Mouse (Mus musculus): Measurements from ENCODE around the gene Rapgef4.
A peak's percentile ranks its signal among the peaks of the same experiment; 100 is the strongest.

Gene Rapgef4

DNA sequence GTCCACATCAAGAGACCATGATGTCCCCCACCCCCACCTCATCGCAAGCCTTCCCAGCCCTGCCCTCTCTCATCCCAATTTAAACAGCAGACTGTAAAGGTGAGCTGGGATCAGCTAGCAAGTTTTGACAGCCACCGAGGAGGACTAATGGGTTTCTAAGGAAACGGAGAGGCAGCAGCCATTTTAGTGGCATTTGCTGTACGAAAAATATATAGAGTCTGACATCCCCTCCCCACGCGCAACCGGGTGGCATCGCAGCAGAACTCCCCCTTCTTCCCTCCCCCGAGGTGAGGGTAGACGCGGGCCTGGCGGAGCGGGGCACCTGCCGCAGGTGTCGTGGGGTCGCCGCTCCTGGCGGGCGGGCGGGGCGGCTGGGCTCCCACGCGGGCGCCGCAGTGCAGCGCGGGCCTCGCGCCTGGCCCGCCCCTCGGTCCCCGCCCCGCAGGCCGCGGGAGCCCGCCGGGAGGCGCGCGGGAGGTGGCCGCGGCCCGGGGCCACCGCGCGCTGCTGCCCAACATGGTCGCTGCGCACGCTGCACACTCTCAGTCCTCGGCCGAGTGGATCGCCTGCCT is at the start of gene Rapgef4:
TSS of gene Rapgef4 (plus strand) at position 470 of the 572 bp plus-strand sequence.
- DNase-seq (ENCODE audit: low spot score in 2 of 2): no peak

DNA sequence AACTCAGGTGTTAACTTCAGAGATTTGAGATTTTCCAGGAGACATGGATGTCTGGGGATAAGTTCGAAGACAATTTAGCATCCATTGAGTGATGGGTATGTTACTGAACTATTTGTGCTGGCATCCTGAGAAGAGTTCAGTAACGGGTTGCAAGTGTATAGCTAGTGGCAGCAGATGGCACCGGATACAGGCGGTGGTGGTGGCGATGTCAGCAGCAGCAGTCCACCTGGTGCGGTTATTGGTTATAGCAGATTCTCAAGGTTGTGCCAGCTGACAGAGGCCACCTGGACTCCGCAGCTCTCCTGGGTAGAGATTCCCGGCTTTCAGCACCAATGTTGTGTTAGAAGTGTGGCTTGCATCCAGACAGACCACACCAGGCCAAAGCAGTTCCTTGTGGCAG is 47.0 kb upstream of the Rapgef4 start:
- no peak for DNase-seq (ENCODE audit: low spot score in 2 of 2)

DNA sequence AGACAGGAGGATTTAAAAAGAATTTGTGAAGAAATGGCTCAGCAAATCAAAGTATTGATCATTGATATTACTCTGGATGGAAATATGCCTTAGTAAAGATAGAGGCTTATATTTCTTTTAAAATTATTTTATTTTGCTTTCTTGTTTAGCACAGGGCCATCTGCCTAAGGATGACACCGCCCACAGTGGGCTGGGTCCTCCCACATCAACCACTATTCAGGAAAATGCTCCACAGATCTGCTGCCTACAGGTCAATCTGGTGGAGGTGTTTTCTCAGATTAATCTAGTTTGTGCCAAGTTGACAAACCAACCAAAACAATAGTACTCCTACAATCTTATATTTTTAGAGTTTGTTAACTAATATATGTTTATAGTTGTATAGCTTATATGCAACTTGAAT is 44.3 kb upstream of the Rapgef4 start:
- DNase-seq (ENCODE audit: low spot score in 2 of 2): no peak

DNA sequence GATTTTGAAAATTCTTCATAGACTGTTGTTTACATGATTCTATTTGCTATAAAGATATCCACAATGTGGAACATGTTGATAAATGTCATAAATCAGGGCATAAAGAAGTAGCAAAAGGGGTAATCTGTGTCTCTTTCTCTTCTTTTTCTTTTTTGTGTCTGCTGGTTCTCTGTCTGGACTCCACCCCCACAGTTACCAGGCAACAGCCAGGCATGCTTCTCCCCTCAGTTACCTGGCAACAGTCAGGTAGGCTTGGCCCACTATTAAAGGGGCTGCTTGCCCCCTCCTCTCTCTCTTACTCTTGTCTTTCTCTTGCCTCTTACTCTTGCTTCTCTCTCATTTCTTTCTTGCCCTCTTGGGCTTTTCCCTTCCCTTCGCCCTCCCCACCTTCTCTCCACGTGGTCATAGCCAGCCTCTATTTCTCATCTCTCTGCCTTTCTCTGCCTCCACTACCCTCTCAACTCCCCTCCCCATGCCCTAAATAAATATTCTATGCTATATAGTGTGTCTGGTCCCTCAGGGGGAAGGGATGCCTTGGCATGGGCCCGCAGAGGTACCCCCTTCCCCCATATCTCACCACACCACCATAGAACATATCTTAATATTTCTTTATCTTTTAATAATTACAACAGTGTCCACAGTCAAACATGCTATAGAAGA is 43.3 kb upstream of the Rapgef4 start:
- DNase-seq (ENCODE audit: low spot score in 2 of 2): no peak

DNA sequence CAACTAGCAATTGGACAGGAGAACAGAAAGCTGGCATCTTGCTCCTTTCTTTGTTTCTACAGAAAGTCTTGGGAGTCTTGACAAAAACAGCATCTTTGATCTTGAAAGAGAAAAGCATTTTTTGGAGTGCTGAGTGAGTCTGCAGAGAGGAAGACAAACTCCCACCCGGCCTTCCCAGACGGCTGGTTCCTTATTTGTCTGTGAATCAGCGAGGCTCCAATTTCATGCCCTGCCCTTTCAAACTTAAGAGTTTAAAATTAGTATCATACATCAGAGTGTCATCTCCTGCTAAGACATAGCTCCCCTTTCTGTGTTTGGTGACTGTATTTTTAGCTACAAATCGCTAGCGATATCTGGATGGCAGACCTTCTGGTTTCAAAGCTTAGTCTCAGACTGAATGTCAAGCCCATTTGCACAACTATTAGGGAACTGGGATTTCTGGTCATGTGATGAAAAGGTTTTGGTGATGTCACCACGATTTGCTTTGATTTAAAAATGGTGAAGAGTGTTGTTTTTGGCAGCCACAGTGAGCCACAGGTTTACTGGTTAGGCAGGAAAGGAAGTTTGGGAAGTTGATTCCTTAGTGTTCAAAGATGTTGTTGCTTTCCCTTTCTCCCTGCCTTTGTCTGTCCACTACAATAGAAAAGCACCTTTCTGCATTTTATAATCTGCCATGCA is 42.2 kb upstream of the Rapgef4 start:
- no peak for DNase-seq (ENCODE audit: low spot score in 2 of 2)

DNA sequence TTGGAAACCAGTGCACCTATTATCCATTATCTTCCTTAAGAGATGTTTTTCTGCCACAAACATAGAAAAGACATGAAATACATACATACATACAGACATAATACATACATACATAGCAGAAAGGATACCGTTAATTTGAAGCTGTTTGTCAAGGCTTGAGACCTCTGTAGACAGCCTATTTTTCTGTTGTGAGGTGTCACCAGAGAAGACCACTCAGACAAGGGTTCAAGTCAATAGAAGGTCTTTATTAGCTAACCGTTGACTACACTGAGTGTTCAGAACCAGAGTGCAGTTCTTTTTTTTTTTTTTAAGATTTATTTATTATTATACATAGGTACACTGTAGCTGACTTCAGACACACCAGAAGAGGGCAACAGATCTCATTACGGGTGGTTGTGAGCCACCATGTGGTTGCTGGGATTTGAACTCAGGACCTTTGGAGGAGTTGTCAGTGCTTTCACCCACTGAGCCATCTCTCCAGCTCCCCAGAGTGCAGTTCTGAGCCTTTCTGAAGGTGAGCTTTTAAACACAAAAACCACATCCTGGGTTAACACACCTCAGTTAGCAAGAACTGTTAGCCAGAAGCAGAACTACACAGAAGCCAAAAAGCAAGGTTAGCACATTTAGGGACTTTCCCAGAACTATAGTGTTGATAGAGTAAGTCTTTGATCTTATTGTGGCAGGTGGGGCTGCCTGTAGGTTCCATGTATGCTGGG is 39.9 kb upstream of the Rapgef4 start:
- DNase-seq (ENCODE audit: low spot score in 2 of 2): no peak

DNA sequence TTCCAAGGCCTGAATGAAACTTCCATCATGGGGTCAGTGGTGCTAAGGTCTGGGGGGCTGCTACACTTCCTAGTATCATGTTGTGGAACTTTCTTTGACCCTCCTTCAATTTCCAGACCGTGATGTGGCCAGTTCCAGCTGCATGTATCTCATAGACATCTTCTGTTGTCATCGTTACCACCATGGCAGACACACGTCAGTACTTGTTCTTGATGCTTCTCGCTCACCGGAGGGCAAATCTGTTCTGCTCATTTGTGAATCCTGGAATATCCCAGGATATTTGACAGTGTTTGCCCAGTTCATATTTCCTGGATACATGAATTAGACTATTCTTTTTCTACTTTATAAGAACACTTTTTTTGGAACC is 39.3 kb upstream of the Rapgef4 start:
- DNase-seq (ENCODE audit: low spot score in 2 of 2): no peak

DNA sequence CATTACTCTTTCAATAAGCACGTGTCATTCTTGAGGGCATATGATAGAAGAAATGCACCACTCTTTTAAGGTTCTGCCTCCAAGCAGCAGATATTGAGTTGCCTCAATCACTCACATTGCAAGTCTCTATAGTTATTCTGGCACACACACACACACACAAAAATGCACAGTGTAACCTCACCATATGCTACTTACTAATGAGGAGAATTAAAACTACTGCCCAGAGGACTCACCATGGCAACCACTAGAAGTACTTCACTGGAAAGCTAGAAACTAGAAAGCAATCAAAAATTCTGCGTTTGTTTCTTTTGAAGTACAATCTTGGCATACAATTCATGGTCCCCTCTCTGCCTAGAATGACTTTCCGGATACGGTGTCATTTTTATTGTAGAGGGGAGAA is 29.8 kb upstream of the Rapgef4 start:
- DNase-seq (ENCODE audit: low spot score in 2 of 2): no peak

DNA sequence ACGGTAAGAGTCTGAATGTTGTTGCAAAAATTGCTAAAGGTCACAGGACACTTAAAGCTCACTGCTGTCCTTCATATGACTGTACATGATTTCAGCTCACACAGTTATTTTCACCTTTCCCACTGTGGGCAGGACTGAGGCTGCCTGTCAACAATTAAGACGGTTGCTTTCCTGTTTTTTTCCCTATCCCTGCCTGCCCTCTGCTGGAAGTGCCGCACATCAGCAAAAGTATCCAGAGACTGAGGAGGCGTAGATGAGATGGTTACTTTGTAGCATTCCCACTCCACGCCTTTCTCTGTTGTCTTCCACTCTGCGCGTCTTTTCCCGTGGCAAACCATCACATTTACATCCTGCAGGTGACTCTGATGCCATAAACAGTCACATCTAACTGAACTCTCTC is 25.4 kb upstream of the Rapgef4 start:
- no peak for DNase-seq (ENCODE audit: low spot score in 2 of 2)

DNA sequence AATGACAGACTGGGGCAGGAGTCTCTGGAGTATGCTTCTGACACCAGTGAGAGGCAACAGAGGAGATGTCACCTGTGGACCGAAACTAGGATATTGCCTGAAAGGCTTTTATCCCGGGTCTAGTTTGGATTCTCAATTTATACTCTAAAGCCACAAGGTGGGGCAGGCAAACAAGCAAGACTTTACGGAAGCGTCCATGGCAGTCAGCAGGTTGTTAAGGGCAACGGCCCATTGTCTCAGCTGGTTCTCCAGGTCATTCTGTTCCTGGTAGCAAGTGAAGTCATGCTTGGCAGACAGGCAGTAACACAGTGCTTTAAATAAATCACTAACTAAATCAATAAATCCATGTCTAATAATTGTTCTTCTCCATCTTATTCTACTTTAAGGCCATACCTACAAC is 24.6 kb upstream of the Rapgef4 start:
- DNase-seq (ENCODE audit: low spot score in 2 of 2): no peak

DNA sequence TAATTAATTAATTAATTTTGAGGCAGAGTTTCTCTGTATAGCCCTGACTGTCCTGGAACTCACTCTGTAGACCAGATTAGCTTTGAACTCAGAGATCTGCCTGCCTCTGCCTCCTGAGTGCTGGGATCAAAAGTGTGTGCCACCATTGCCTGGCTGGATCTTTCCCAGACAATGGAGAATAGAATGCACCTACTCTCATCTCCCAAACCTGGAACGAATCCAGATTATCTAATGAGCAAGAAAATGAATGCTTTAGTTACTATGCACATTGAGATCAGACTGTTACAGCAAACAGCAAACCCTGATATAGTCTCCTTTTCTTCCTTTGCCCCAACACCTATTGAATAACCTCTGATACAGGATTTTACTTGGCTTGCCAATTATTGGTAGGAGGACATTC is 23.1 kb upstream of the Rapgef4 start:
- DNase-seq (ENCODE audit: low spot score in 2 of 2): no peak

DNA sequence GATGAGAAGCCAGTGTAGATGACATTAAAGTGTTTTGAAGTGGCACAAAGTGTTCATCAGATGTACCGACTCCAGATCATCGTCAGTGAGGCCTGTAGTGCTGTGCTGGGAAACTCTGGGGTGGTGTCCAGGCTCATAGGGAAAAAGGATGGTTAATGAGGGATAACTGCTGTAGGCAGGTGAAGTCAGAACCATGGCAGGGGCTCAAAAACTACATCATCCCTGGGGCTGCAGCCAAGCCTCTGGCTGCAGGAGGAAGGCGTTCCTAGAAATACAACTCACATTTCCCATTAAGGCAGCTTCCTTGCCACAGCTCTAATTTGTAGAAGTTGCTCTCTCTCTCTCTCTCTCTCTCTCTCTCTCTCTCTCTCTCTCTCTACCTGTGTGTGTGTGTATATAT is 22.6 kb upstream of the Rapgef4 start:
- no peak for DNase-seq (ENCODE audit: low spot score in 2 of 2)

DNA sequence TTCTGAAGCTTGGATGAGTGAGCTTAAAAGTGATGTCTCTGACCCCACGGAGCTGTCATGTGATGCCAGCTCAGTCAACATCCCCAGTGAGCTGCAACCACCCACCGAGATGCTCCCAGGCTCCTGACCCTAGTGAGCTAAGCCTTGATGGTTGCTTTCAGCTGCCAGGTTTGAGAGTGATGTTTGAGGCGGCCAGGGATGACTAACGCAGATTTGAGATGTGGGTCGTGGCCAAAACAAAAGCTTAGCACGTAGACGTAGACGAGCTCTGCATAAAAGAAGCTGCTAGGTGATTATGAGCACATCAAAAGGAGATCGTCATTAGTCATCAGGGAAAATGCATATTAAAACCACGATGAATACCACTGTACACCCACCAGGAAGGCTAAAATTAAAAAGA is 16.8 kb upstream of the Rapgef4 start:
- DNase-seq (ENCODE audit: low spot score in 2 of 2): no peak

DNA sequence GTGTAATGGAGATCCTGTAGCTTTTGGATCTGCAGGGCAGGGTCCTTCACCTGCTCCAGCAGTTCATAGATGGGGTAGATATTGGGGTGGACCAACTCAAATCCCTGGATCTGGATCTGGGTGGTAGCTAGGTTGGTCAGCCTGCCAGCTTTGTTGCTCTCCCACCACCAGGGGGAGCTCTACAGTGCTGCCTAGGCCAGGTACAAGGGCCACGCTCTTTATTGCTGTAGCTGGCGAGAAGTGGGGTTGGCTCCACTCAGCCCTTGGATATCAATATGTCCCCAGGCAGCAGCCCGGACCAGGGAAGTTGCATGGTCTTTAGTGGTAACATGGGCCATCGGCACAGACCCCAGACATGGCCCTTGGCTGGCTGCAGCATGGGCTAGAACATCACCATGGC is 15.6 kb upstream of the Rapgef4 start:
- peak in 1 of 2 experiments; percentile 23 for DNase-seq (ENCODE audit: low spot score in 2 of 2)

DNA sequence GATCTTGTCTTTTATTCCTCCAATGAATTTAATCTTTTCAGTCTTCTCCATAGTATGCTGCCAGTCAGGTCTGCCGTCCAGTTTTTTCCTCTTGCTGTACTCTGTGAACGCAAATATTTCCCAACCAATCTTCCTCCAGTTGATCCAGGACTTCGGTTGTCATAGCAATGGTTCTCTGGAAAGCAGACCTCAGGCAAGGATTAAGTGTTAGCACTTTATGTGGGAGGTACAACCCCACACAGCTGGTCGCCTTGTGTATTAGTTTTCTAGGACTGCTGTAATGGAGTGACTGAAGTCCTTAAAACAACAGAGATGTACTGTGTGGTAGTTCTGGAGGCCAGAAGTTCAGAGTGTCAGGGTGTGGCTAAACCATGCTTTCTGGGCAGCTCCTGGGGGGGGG is 14.3 kb upstream of the Rapgef4 start:
- DNase-seq (ENCODE audit: low spot score in 2 of 2): no peak

DNA sequence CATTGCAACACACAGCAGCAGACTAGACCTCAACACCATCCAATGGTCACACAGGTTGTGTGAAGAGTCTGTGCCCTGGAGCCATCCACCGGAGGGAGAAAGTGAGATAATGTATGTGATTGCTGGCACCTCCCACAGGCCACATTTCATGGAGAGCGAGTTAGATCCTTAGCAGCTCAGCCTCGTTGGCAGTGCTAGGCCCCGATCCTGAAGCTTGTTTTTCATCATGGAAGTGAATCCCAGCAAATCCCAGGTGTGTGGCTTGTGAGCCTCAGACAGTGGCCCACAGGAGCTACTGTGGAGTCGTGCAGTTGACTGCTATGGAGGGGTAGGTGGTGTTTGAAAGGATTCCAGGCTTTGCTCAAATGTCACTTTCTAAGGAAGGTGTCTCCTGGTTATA is 13.2 kb upstream of the Rapgef4 start:
- no peak for DNase-seq (ENCODE audit: low spot score in 2 of 2)

DNA sequence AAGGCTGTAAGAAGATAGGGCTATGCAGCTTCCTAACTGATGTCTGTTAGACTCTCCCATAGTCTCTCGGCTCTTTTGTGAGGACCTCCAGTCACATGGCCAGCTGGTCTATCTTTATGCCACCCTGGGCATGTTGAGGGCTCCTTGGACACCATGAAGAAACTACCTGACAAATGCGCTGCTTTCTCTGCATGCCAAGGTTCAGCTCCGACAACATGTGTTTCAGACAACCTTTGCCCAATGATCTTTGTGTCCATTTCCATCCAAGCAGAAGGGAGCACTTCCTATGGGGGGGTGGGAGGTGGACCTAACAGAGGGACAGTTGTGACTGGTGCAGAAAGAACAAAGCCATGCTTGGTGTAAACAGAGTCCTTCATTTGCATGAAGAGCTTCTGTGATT is 7.4 kb upstream of the Rapgef4 start:
- DNase-seq (ENCODE audit: low spot score in 2 of 2): no peak

DNA sequence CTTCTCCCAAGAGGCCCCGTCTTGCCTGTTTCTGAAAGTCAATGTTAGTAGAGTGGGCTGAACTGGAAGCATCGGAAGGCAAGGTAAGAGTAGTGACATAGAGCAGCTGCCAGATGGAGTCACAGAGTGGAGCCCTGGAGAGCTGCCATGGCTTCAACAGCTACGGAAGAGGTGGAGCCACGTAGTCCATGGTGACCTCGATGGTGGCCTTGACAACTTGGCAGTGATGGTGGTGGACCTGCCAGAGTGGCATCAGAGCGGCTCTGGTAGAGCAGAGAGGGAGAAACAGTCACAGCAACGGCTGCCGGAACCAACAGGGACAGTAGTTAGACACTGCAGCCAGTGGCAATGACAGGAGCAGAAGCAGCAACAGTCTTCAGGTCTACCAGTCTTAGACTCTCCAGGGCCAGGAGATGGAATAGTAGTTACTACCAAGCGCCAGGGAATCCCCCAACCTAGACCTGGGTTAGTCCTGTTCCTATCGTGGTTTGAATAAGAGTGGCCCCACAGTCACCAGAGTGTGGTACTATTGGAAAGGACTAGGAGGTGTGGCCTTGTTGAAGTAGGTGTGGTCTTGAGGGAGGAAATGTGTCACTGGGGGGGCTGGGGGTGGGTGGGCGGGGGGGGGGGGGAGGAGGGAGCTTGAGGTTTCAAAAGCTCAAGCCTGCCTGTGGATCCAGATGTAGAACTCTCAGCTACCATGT is 6.7 kb upstream of the Rapgef4 start:
- no peak for DNase-seq (ENCODE audit: low spot score in 2 of 2)

DNA sequence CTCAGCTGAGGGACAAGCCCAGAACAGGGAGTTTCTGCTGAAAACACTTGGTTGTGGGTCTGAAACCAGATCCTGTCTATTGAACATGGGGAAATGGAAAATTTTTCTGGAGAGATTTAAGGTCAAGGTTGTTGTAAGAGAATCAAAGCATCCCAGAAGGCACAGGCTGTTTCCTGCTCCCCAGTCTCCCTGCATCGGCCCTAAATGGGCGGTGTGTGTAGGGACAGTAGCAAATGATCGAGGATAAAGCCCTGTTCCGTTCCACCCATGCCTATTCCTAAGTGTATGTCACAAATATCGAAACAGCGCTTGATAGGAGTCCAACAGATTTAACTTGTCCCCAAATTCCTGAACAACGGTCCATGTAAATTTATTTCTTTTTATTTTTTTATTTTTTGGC is 1.1 kb upstream of the Rapgef4 start:
- DNase-seq (ENCODE audit: low spot score in 2 of 2): no peak

DNA sequence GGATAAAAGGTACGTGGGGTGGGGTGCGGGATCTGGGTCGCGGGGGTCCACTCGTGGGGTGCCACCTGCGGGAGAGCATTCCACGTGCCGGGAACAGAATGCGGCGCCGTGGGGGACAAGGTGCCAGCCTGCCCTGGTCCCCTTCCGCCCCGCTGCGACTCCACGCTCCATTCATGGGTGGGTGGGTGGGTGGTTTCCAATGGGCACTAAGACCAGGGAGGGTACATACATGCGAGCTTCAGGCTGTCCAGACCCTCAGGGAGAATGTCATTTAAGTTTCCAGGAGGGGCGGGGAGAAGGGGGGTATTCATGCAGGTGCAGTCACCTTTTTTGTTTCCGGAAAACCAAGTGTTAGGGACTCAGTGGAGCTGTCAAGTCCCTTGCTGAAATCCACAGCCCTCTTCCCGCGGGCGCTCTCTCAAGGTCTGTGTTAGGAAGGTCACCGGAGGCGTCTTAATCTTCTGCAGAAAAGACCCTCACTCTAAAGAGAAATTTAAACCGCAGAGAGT is 357 bp downstream of the Rapgef4 start:
- no peak for DNase-seq (ENCODE audit: low spot score in 2 of 2)

DNA sequence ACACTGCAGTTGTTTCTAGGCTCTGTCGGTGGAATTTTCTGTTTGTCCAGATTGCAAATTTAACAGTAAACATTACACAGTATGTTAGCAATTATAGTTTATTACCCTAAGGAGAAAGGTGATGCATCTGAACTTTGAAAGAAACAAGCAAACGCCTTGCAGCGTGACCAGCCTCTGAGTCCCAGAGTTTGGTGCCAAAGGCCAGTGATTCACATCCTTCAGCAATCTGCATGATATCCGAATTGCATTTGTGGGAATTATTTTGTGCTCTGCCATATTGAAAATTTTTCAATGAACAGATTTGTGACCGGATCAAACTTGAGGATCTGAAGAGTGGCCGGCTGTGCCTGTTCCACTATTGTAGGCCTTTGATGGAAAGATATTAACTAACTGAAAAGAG is 856 bp downstream of the Rapgef4 start:
- DNase-seq (ENCODE audit: low spot score in 2 of 2): no peak
